21 mouse cellular contexts compared by ENCODE assay signal in genomic region chr10:32393326-32393725, GRCm38 (mm10).
A peak's percentile ranks its signal among the peaks of the same experiment; 100 is the strongest.
DNase-seq lines count a peak whose midpoint lies in the region; ATAC-seq and TF ChIP-seq lines count a peak whose summit lies in the region.
"Had no signal": no experiment of that assay in that cellular context is flagged by ENCODE, and none has a peak within 500 bp of the region (broad histone marks: within the 10 kb centered on the region; RNA-seq: fewer than 3 reads in every experiment).

No protein-coding gene starts in this region.

- H3K4me1 ChIP-seq in lung, embryonic 14.5 days (ENCODE audit: insufficient read depth): no peaks in the 10 kb centered on the region
- H3K4me1 ChIP-seq: embryonic facial prominence, embryonic 12.5 days; embryonic facial prominence, embryonic 15.5 days; forebrain, embryonic 10.5 days; forebrain, embryonic 12.5 days had no signal

- 52% methylated on average over 1 of the region's 1 CpGs for WGBS in lung, embryonic 14.5 days

- no peak for TF ChIP-seq CTCF in lung, embryonic 14.5 days (IDR thresholded peaks at IDR 0.05; ENCODE audit: low read depth)

- DNase-seq in lung, embryonic 14.5 days: peak; percentile 17
- DNase-seq in lung, postnatal 14 days: no peak
- peak; percentile 75 for DNase-seq in 416B (ENCODE audit: low read depth)
- no peak for DNase-seq in thymus, postnatal 4 days
- DNase-seq in ovary, postnatal 10 days (ENCODE audit: low spot score): no peak
- DNase-seq: adrenal gland, adult 2 months; adrenal gland, postnatal 10 days; adrenal gland, postnatal 25 days; cerebellum, adult 11-12 months; cerebellum, adult 2 months; cerebellum, adult 9-10 months; cerebellum, postnatal 10 days; cerebellum, postnatal 25 days had no signal

- H3K79me2 ChIP-seq in myocyte (ENCODE audit: control insufficient read depth, insufficient read depth): no peaks in the 10 kb centered on the region

- H3K27me3 ChIP-seq in lung, embryonic 14.5 days (ENCODE audit: insufficient read depth, low read length): no peaks in the 10 kb centered on the region
- no peaks in the 10 kb centered on the region for H3K27me3 ChIP-seq in myocyte (ENCODE audit: control insufficient read depth, insufficient read depth, insufficient read length)
- H3K27me3 ChIP-seq: embryonic facial prominence, embryonic 12.5 days; embryonic facial prominence, embryonic 15.5 days; forebrain, embryonic 12.5 days had no signal

- H3K36me3 ChIP-seq in lung, embryonic 14.5 days (ENCODE audit: insufficient read depth): no peaks in the 10 kb centered on the region
- no peaks in the 10 kb centered on the region for H3K36me3 ChIP-seq in myocyte (ENCODE audit: control insufficient read depth, insufficient read depth)
- H3K36me3 ChIP-seq: embryonic facial prominence, embryonic 12.5 days; embryonic facial prominence, embryonic 15.5 days; forebrain, embryonic 10.5 days; forebrain, embryonic 12.5 days had no signal

- H3K4me3 ChIP-seq in lung, embryonic 14.5 days (ENCODE audit: low read depth, low read length): no peak overlapping the region
- H3K4me3 ChIP-seq in myocyte: no peak overlapping the region
- H3K4me3 ChIP-seq: embryonic facial prominence, embryonic 12.5 days; embryonic facial prominence, embryonic 15.5 days; erythroblast, embryonic 14.5 days; forebrain, embryonic 10.5 days; forebrain, embryonic 12.5 days had no signal

- H3K9ac ChIP-seq in lung, embryonic 14.5 days: no peak overlapping the region
- H3K9ac ChIP-seq: embryonic facial prominence, embryonic 12.5 days; embryonic facial prominence, embryonic 15.5 days; forebrain, embryonic 12.5 days had no signal

- H3K27ac ChIP-seq in lung, embryonic 14.5 days (ENCODE audit: low read depth): no peak overlapping the region
- H3K27ac ChIP-seq: embryonic facial prominence, embryonic 12.5 days; embryonic facial prominence, embryonic 15.5 days; forebrain, embryonic 10.5 days; forebrain, embryonic 12.5 days had no signal

- no peak overlapping the region for H3ac ChIP-seq in myocyte (ENCODE audit: control insufficient read depth, insufficient read length)

- H3K9me3 ChIP-seq in lung, embryonic 14.5 days (ENCODE audit: low read depth, low read length): no peaks in the 10 kb centered on the region
- H3K9me3 ChIP-seq: embryonic facial prominence, embryonic 12.5 days; embryonic facial prominence, embryonic 15.5 days; forebrain, embryonic 10.5 days; forebrain, embryonic 12.5 days had no signal

- no peak for ATAC-seq in lung, embryonic 14.5 days (ENCODE audit: insufficient read depth)
- ATAC-seq: forebrain, embryonic 14.5 days; forebrain, embryonic 16.5 days had no signal

- H3K4me2 ChIP-seq in lung, embryonic 14.5 days: no peak overlapping the region
- H3K4me2 ChIP-seq in myocyte (ENCODE audit: low read depth): no peak overlapping the region
- H3K4me2 ChIP-seq: embryonic facial prominence, embryonic 12.5 days; embryonic facial prominence, embryonic 15.5 days; forebrain, embryonic 12.5 days had no signal

- TF ChIP-seq POLR2A in myocyte (IDR thresholded peaks at IDR 0.05; ENCODE audit: insufficient read length, low read depth): no peak

TF ChIP-seq in myocyte, 11 proteins besides CTCF, POLR2A, EP300 and RAD21:
- TF ChIP-seq CEBPB (IDR thresholded peaks at IDR 0.05; ENCODE audit: insufficient read depth, poor library complexity, severe bottlenecking) (peak; percentile 48; the same call in 1 of the 2 replicates), SRF (IDR thresholded peaks at IDR 0.05; ENCODE audit: control insufficient read depth, insufficient read length, low read depth) (no peak)

Comparison
In these comparisons a context has a peak if more than half of its experiments do, and no peak if none do; other contexts are left out.
1. DNase-seq: peak in lung, embryonic 14.5 days (single experiment) and 416B (single experiment); none in lung, postnatal 14 days (single experiment), thymus, postnatal 4 days (single experiment) and ovary, postnatal 10 days (single experiment).